Mouse (Mus musculus) stomach, postnatal 0 days (tissue): ENCODE measurements around the gene Rabgap1l. TPM values are rescaled to one million over a fixed set of nuclear protein-coding genes. Genes with fewer than 3 reads are reported as not detected.

ENCODE experiments used
- ATAC-seq: fragments of 200-750 bp; cut with Nextera tagmentation; 2 replicates; pipeline ENCODE4 v1.8.0; 2017; ENCODE audit not compliant: low FRiP score, low TSS enrichment
- DNase-seq: peaks from one replicate; pipeline ENCODE4 v3.0.0-alpha.2; 2016; ENCODE audit warnings: low spot score
- H3K27ac ChIP-seq: fragments of 300-500 bp; sonication (generic); replicated peaks from 2 replicates; pipeline ENCODE4 v1.5.1; 2014; ENCODE audit warnings: mild to moderate bottlenecking, control low read depth
- H3K27me3 ChIP-seq: fragments of 300-500 bp; sonication (generic); 2 replicates; pipeline ENCODE4 v1.6.1; 2014; ENCODE audit warnings: low read length; ENCODE audit not compliant: control insufficient read depth, insufficient read depth
- H3K36me3 ChIP-seq: fragments of 300-500 bp; sonication (generic); 2 replicates; pipeline ENCODE4 v1.6.1; 2014; ENCODE audit warnings: low read length, mixed read lengths; ENCODE audit not compliant: control insufficient read depth, insufficient read depth
- H3K4me1 ChIP-seq: fragments of 300-500 bp; sonication (generic); replicated peaks from 2 replicates; pipeline ENCODE4 v1.6.1; 2014; ENCODE audit warnings: antibody characterized with exemption; ENCODE audit not compliant: control insufficient read depth, insufficient read depth
- H3K4me2 ChIP-seq: fragments of 300-500 bp; sonication (generic); replicated peaks from 2 replicates; pipeline ENCODE4 v1.6.1; 2014; ENCODE audit warnings: low read depth, mild to moderate bottlenecking, control low read depth, moderate library complexity
- H3K4me3 ChIP-seq: fragments of 300-500 bp; sonication (generic); 2 replicates; pipeline ENCODE4 v1.5.1; 2014; ENCODE audit warnings: low read depth, low read length, control low read depth
- H3K9ac ChIP-seq: fragments of 300-500 bp; sonication (generic); 2 replicates; pipeline ENCODE4 v1.6.1; 2014; ENCODE audit warnings: mild to moderate bottlenecking, low read length, control low read depth, mixed read lengths
- H3K9me3 ChIP-seq: fragments of 300-500 bp; sonication (generic); 2 replicates; pipeline ENCODE4 v1.6.1; 2016; ENCODE audit warnings: low read length; ENCODE audit not compliant: control insufficient read depth
- CTCF ChIP-seq: IDR thresholded peaks from 2 replicates; pipeline ENCODE4 v1.5.1; 2016; ENCODE audit warnings: antibody characterized with exemption, low read depth, mild to moderate bottlenecking, moderate library complexity
- EP300 ChIP-seq: optimal IDR thresholded peaks from 2 replicates; pipeline ENCODE3; 2016; ENCODE audit warnings: antibody characterized with exemption
- WGBS: fragments of 180-500 bp; shearing (Covaris S2); extraction: QIAGEN DNeasy Blood & Tissue Kit; methylation state at CpG from one replicate; pipeline ENCODE4 v1.1.7; 2014; 5-methylcytosine and 5-hydroxymethylcytosine counted together
- polyA plus RNA-seq: library from polyadenylated mRNA; unstranded; fragments of >200 nt; fragmentation: Nextera tagmentation; extraction: Ambion mirVana; gene quantifications from 2 replicates; pipeline ENCODE4 v1.2.1, GENCODE M21; 2015

The Rabgap1l gene
- polyA plus RNA-seq, 1 experiment from 2014 or later, result 19.6 TPM

- no peak overlapping the region for H3K9ac ChIP-seq
- H3K27ac ChIP-seq, result no peak overlapping the region
- 96% methylated on average over 1 of the region's 1 CpGs for WGBS
- H3K9me3 ChIP-seq, result no peaks in the 10 kb centered on the region
- DNase-seq (no peak), ATAC-seq (no peak)
- H3K4me2 ChIP-seq, result no peak overlapping the region
- H3K4me1 ChIP-seq, result no peaks in the 10 kb centered on the region
- no peak overlapping the region for H3K4me3 ChIP-seq
- H3K36me3 ChIP-seq, result no peaks in the 10 kb centered on the region
- H3K27me3 ChIP-seq, result no peaks in the 10 kb centered on the region
- no peak; the same call in 1 of the 2 replicates for TF ChIP-seq CTCF
- TF ChIP-seq EP300, result no peak
Measured at GRCm38 (mm10) chr1:160238852-160239443, 554.1 kb downstream of the Rabgap1l start.

- ATAC-seq, result no peak
- WGBS, result 93% methylated on average over 2 of the region's 2 CpGs
- H3K27ac ChIP-seq, result no peak overlapping the region
- TF ChIP-seq CTCF (no peak), EP300 (no peak)
- H3K27me3 ChIP-seq, result no peaks in the 10 kb centered on the region
- H3K9ac ChIP-seq, result no peak overlapping the region
- H3K36me3 ChIP-seq, result no peaks in the 10 kb centered on the region
- no peak overlapping the region for H3K4me3 ChIP-seq
- DNase-seq, result no peak
- no peaks in the 10 kb centered on the region for H3K4me1 ChIP-seq
- no peak overlapping the region for H3K4me2 ChIP-seq
- H3K9me3 ChIP-seq, result no peaks in the 10 kb centered on the region
Measured at GRCm38 (mm10) chr1:160237981-160238380, 555.0 kb downstream of the Rabgap1l start.

GRCm38 (mm10) chr1:160233921-160234320 is 559.1 kb downstream of the Rabgap1l start:
- no peak overlapping the region; the same call in 1 of the 2 replicates for H3K27ac ChIP-seq
- H3K4me2 ChIP-seq, result no peak overlapping the region
- H3K9ac ChIP-seq, result no peak overlapping the region
- H3K4me1 ChIP-seq, result no peaks in the 10 kb centered on the region
- H3K4me3 ChIP-seq, result no peak overlapping the region
- no peak for TF ChIP-seq CTCF
- TF ChIP-seq EP300, result no peak
- no peaks in the 10 kb centered on the region for H3K27me3 ChIP-seq
- no peaks in the 10 kb centered on the region for H3K9me3 ChIP-seq
- DNase-seq (no peak), ATAC-seq (peak; percentile 59; the same call in 1 of the 2 replicates)
- no peaks in the 10 kb centered on the region for H3K36me3 ChIP-seq

GRCm38 (mm10) chr1:160232113-160232512 is 560.9 kb downstream of the Rabgap1l start:
- H3K4me2 ChIP-seq, result no peak overlapping the region
- H3K36me3 ChIP-seq, result no peaks in the 10 kb centered on the region
- DNase-seq (no peak), ATAC-seq (no peak)
- H3K27me3 ChIP-seq, result no peaks in the 10 kb centered on the region
- H3K9ac ChIP-seq, result no peak overlapping the region
- no peak overlapping the region for H3K27ac ChIP-seq
- H3K4me3 ChIP-seq, result no peak overlapping the region
- no peaks in the 10 kb centered on the region for H3K9me3 ChIP-seq
- no peak for TF ChIP-seq CTCF
- no peak for TF ChIP-seq EP300
- H3K4me1 ChIP-seq, result no peaks in the 10 kb centered on the region
- WGBS, result 89% methylated on average over 3 of the region's 3 CpGs

GRCm38 (mm10) chr1:160231013-160231412 is 562.0 kb downstream of the Rabgap1l start:
- H3K9ac ChIP-seq, result no peak overlapping the region
- DNase-seq (no peak), ATAC-seq (no peak)
- H3K4me2 ChIP-seq, result no peak overlapping the region
- no peak overlapping the region for H3K4me3 ChIP-seq
- 32% methylated on average over 4 of the region's 4 CpGs for WGBS
- TF ChIP-seq EP300 (no peak), CTCF (peak; percentile 74)
- no peaks in the 10 kb centered on the region for H3K4me1 ChIP-seq
- no peaks in the 10 kb centered on the region for H3K27me3 ChIP-seq
- no peaks in the 10 kb centered on the region for H3K9me3 ChIP-seq
- no peak overlapping the region for H3K27ac ChIP-seq
- no peaks in the 10 kb centered on the region for H3K36me3 ChIP-seq

GRCm38 (mm10) chr1:160227850-160228249 is 565.2 kb downstream of the Rabgap1l start:
- no peaks in the 10 kb centered on the region for H3K36me3 ChIP-seq
- H3K4me2 ChIP-seq, result no peak overlapping the region
- H3K27me3 ChIP-seq, result no peaks in the 10 kb centered on the region
- H3K9ac ChIP-seq, result no peak overlapping the region
- DNase-seq (no peak), ATAC-seq (no peak)
- no peaks in the 10 kb centered on the region for H3K9me3 ChIP-seq
- no peak overlapping the region for H3K4me3 ChIP-seq
- TF ChIP-seq EP300 (no peak), CTCF (no peak)
- H3K4me1 ChIP-seq, result no peaks in the 10 kb centered on the region
- no peak overlapping the region for H3K27ac ChIP-seq
